In genomic region chr15:79466601-79467286, GRCm38 (mm10) we compare ENCODE assay signal across 8 mouse cellular contexts. TPM values are rescaled to one million over a fixed set of nuclear protein-coding genes. Genes with fewer than 3 reads are reported as not detected.
DNase-seq lines count a peak whose midpoint lies in the region; ATAC-seq and TF ChIP-seq lines count a peak whose summit lies in the region.

No protein-coding gene starts in this region.

- no peaks in the 10 kb centered on the region for H3K79me2 ChIP-seq in myocyte (ENCODE audit: control insufficient read depth, insufficient read depth)

- TF ChIP-seq POLR2A in bone marrow, adult 2 months (IDR thresholded peaks at IDR 0.05; ENCODE audit: borderline replicate concordance, control insufficient read depth, low read depth, low read length), result no peak
- no peak for TF ChIP-seq POLR2A in myocyte (IDR thresholded peaks at IDR 0.05; ENCODE audit: insufficient read length, low read depth)

- peaks cover 13% of the 10 kb centered on the region for H3K27me3 ChIP-seq in embryonic facial prominence, embryonic 15.5 days
- peaks cover 28% of the 10 kb centered on the region for H3K27me3 ChIP-seq in heart, embryonic 12.5 days (replicated peaks)
- peaks cover 7% of the 10 kb centered on the region for H3K27me3 ChIP-seq in kidney, embryonic 16.5 days (ENCODE audit: insufficient read depth, low read length)
- peaks cover 22% of the 10 kb centered on the region for H3K27me3 ChIP-seq in myocyte (ENCODE audit: control insufficient read depth, insufficient read depth, insufficient read length)

- peak; percentile 73 for DNase-seq in 3134 (ENCODE audit: extremely low read depth, insufficient read length, low spot score)
- peak; percentile 78 for DNase-seq in liver
- peak; percentile 76 to 92 for DNase-seq in spleen, postnatal 4 days (ENCODE audit: low spot score in 2 of 2)

- H3K27ac ChIP-seq in bone marrow, adult 2 months (ENCODE audit: control insufficient read depth, insufficient read depth, low read depth, low read length, poor library complexity), result no peak overlapping the region
- no peak overlapping the region for H3K27ac ChIP-seq in embryonic facial prominence, embryonic 15.5 days (replicated peaks)
- H3K27ac ChIP-seq in heart, embryonic 12.5 days (ENCODE audit: poor library complexity, severe bottlenecking), result no peak overlapping the region
- H3K27ac ChIP-seq in kidney, embryonic 16.5 days (ENCODE audit: low read length), result no peak overlapping the region

- H3K9ac ChIP-seq in embryonic facial prominence, embryonic 15.5 days, result no peak overlapping the region
- H3K9ac ChIP-seq in heart, embryonic 12.5 days, result no peak overlapping the region
- 0 out of 2 replicates have a peak overlapping the region, but pooled peaks have one; percentile 4 for H3K9ac ChIP-seq in kidney, embryonic 16.5 days (replicated peaks; ENCODE audit: low read length)

- no peaks in the 10 kb centered on the region for H3K9me3 ChIP-seq in embryonic facial prominence, embryonic 15.5 days (replicated peaks)
- H3K9me3 ChIP-seq in heart, embryonic 12.5 days (replicated peaks), result peaks cover 11% of the 10 kb centered on the region
- no peaks in the 10 kb centered on the region for H3K9me3 ChIP-seq in kidney, embryonic 16.5 days (ENCODE audit: low read length)

- TF ChIP-seq CTCF in bone marrow, adult 2 months (IDR thresholded peaks at IDR 0.05; ENCODE audit: control insufficient read depth, insufficient read depth, low read length), result peak; percentile 99

- no peaks in the 10 kb centered on the region for H3K36me3 ChIP-seq in embryonic facial prominence, embryonic 15.5 days
- no peaks in the 10 kb centered on the region for H3K36me3 ChIP-seq in heart, embryonic 12.5 days
- H3K36me3 ChIP-seq in kidney, embryonic 16.5 days (ENCODE audit: insufficient read depth, low read length), result no peaks in the 10 kb centered on the region
- H3K36me3 ChIP-seq in myocyte (ENCODE audit: control insufficient read depth, insufficient read depth), result no peaks in the 10 kb centered on the region

- H3K4me3 ChIP-seq in bone marrow, adult 2 months (replicated peaks; ENCODE audit: control insufficient read depth, low read depth, low read length), result no peak overlapping the region
- no peak overlapping the region for H3K4me3 ChIP-seq in embryonic facial prominence, embryonic 15.5 days (replicated peaks)
- H3K4me3 ChIP-seq in heart, embryonic 12.5 days, result no peak overlapping the region
- no peak overlapping the region for H3K4me3 ChIP-seq in kidney, embryonic 16.5 days (ENCODE audit: low read length)
- no peak overlapping the region for H3K4me3 ChIP-seq in myocyte

- H3K4me1 ChIP-seq in bone marrow, adult 2 months (ENCODE audit: control insufficient read depth, insufficient read depth, low read length), result no peaks in the 10 kb centered on the region
- H3K4me1 ChIP-seq in embryonic facial prominence, embryonic 15.5 days, result peaks cover 11% of the 10 kb centered on the region; the same call in 1 of the 2 replicates
- H3K4me1 ChIP-seq in heart, embryonic 12.5 days (replicated peaks), result 0 out of 2 replicates have a peak, but pooled peaks cover 5% of the 10 kb centered on the region
- H3K4me1 ChIP-seq in kidney, embryonic 16.5 days (ENCODE audit: insufficient read depth, low read length), result peaks cover 7% of the 10 kb centered on the region; the same call in 1 of the 2 replicates

- no peak overlapping the region for H3K4me2 ChIP-seq in embryonic facial prominence, embryonic 15.5 days (replicated peaks)
- H3K4me2 ChIP-seq in heart, embryonic 12.5 days, result no peak overlapping the region
- no peak overlapping the region for H3K4me2 ChIP-seq in kidney, embryonic 16.5 days (replicated peaks; ENCODE audit: low read depth, low read length)
- H3K4me2 ChIP-seq in myocyte (ENCODE audit: low read depth), result peak overlapping the region; percentile 41

- 9% methylated on average over 18 of the region's 18 CpGs for WGBS in bone marrow, adult 2 months
- 3% methylated on average over 18 of the region's 18 CpGs for WGBS in embryonic facial prominence, embryonic 15.5 days
- 7% methylated on average over 18 of the region's 18 CpGs for WGBS in heart, embryonic 12.5 days
- WGBS in kidney, embryonic 16.5 days, result 6% methylated on average over 18 of the region's 18 CpGs

- ATAC-seq in embryonic facial prominence, embryonic 15.5 days (ENCODE audit: insufficient number of reproducible peaks, low FRiP score, low TSS enrichment, low read depth), result peak; percentile 84
- ATAC-seq in heart, embryonic 12.5 days (ENCODE audit: insufficient number of reproducible peaks, low FRiP score), result peak; percentile 80
- ATAC-seq in kidney, embryonic 16.5 days (ENCODE audit: low FRiP score, low TSS enrichment), result peak; percentile 78

- H3ac ChIP-seq in myocyte (ENCODE audit: control insufficient read depth, insufficient read length), result no peak overlapping the region

TF ChIP-seq in myocyte, 11 proteins besides CTCF, POLR2A, EP300 and RAD21:
- TF ChIP-seq POLR2AphosphoS2 (IDR thresholded peaks at IDR 0.05; ENCODE audit: insufficient read length, low read depth) (no peak), USF1 (IDR thresholded peaks at IDR 0.05; ENCODE audit: low read depth) (no peak), REST (IDR thresholded peaks at IDR 0.05; ENCODE audit: insufficient read depth, insufficient read length) (no peak), TCF3 (IDR thresholded peaks at IDR 0.05; ENCODE audit: insufficient read length, low read depth) (no peak), SRF (IDR thresholded peaks at IDR 0.05; ENCODE audit: control insufficient read depth, insufficient read length, low read depth) (no peak), E2F4 (IDR thresholded peaks at IDR 0.05; ENCODE audit: insufficient read depth) (no peak), CEBPB (IDR thresholded peaks at IDR 0.05; ENCODE audit: insufficient read depth, poor library complexity, severe bottlenecking) (no peak), MYOD1 (IDR thresholded peaks at IDR 0.05; ENCODE audit: control insufficient read depth in 1 of 3, insufficient read length in 2 of 3, low read depth in 2 of 3) (no peak), MYOG (IDR thresholded peaks at IDR 0.05; ENCODE audit: control insufficient read depth in 1 of 3, insufficient read depth in 1 of 3, insufficient read length in 2 of 3, low read depth in 2 of 3) (no peak), TCF12 (IDR thresholded peaks at IDR 0.05; ENCODE audit: insufficient read depth, poor library complexity, severe bottlenecking) (no peak)

RNA-seq across cellular contexts. Expression of gene Csnk1e, which starts 11.4 kb away (rescaled TPM):
- polyA plus RNA-seq in bone marrow, adult 2 months (2011; ENCODE audit: insufficient read depth, insufficient read length, low replicate concordance, missing spikeins), result 12.3 and 34.2 TPM in 2 replicates
- 113 and 117 TPM in 2 replicates for polyA plus RNA-seq in embryonic facial prominence, embryonic 15.5 days (2015; fragmentation: Nextera tagmentation; extraction: Ambion mirVana)
- 103 and 111 TPM in 2 replicates for polyA plus RNA-seq in heart, embryonic 12.5 days (2016; fragmentation: Nextera tagmentation; extraction: Ambion mirVana)
- polyA plus RNA-seq in kidney, embryonic 16.5 days (2015; fragmentation: Nextera tagmentation; extraction: Ambion mirVana), result 66.0 and 71.5 TPM in 2 replicates
- polyA plus RNA-seq in myocyte (2012; fragmentation: generic; extraction: Trizol), result 116 TPM

RNA-seq across cellular contexts. Expression of gene Kcnj4, which starts 38.3 kb away (rescaled TPM):
- polyA plus RNA-seq in bone marrow, adult 2 months (2011; ENCODE audit: insufficient read depth, insufficient read length, low replicate concordance, missing spikeins), result 2.1 TPM in 1 of 2 replicates, not detected in the other
- polyA plus RNA-seq in embryonic facial prominence, embryonic 15.5 days (2015; fragmentation: Nextera tagmentation; extraction: Ambion mirVana), result 0.14 and 0.15 TPM in 2 replicates
- 0.14 and 0.41 TPM in 2 replicates for polyA plus RNA-seq in heart, embryonic 12.5 days (2016; fragmentation: Nextera tagmentation; extraction: Ambion mirVana)
- polyA plus RNA-seq in kidney, embryonic 16.5 days (2015; fragmentation: Nextera tagmentation; extraction: Ambion mirVana), result 0.16 TPM in 1 of 2 replicates, not detected in the other
- 0.06 TPM for polyA plus RNA-seq in myocyte (2012; fragmentation: generic; extraction: Trizol)

RNA-seq across cellular contexts. Expression of gene Kdelr3, which starts 49.5 kb away (rescaled TPM):
- 1.1 and 8.2 TPM in 2 replicates for polyA plus RNA-seq in bone marrow, adult 2 months (2011; ENCODE audit: insufficient read depth, insufficient read length, low replicate concordance, missing spikeins)
- polyA plus RNA-seq in embryonic facial prominence, embryonic 15.5 days (2015; fragmentation: Nextera tagmentation; extraction: Ambion mirVana), result 168 and 178 TPM in 2 replicates
- polyA plus RNA-seq in heart, embryonic 12.5 days (2016; fragmentation: Nextera tagmentation; extraction: Ambion mirVana), result 49.6 and 51.9 TPM in 2 replicates
- polyA plus RNA-seq in kidney, embryonic 16.5 days (2015; fragmentation: Nextera tagmentation; extraction: Ambion mirVana), result 66.2 and 72.9 TPM in 2 replicates
- polyA plus RNA-seq in myocyte (2012; fragmentation: generic; extraction: Trizol), result 74.7 TPM
